Mouse (Mus musculus) left cerebral cortex, adult 11 months (tissue): ENCODE measurements around the gene Slc6a16.

ENCODE experiments used
- DNase-seq: peaks from one replicate; pipeline ENCODE4 v3.0.0; 2022; ENCODE audit warnings: low spot score

Slc6a16 gene

DNA sequence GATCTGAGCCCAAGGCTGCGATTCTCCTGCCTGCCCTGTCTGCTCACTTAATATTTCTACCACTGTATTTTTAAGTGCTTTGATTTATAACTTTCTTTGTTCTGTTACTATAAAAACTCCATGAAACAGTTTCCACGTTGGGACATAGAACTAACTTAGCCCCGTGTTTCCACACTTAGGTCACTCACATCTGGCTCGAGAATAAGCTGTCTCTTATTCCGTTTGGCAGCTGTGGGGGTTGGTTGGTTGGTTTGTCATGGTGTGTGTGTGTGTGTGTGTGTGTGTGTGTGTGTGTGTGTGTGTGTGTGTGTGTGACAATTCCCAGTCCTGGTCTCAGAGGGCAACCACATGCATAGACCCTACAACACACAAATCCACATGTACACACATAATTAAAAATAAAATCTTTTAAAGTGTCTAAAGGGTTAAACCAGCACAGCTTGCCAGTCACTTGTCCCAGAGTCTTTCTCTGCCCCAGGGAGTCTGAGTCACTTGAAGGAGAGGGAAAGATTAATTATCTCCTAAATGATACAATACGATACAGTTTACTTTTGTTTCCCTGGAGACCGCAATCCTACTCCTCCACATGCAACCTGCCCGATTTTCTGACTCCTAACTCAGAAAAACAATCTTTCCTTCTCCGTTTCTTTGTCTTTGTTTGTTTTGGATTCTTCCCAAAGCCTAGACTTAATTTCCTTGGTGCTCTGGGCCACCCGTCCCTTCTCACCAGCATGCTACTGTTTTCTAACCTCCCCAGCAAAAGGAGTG, 72.0 kb downstream of the Slc6a16 start:
- DNase-seq, result no peak

DNA sequence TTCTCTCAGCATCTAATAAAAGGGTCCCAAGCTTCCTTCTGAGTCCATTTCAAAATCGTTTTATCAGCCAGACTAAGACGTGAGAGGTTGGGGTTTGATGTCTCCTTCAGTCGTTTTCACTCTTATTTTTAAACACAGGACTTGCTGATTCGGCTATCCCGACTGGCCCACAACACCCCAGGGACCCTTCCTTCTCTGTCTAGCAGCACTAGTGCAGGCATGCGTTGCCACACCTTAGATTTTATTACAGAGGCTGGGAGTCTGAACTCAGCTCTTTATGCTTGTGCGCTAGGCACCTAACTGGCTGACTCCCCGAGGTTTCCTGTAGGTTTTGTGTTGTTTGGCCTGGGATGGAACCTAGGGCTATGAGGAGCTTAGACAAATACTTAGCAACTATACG, 72.6 kb downstream of the Slc6a16 start:
- DNase-seq, result no peak

DNA sequence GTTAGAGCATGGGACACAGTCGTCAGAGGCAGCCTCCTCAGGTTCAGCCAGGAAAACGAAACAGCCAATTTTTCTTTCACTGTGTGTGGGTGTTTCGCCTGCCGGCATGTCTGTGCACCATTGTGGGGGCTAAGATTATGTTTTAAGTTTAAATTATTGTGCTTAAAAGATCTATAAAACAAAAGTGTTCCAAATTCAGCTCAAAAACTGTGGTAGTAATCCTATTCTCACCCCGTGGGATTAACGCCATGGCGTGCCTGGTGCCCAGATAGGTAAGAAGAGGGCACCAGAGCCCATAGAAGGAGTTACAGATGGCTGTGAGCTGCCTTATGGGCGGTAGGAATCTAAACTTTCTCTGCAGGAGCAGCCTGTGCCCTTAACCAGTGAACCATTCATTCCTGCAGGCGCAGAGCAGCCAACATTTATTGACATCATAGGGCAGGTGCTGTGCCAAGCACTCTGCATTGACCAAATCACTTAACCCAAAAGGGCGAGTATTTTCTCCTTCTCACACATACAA, 74.4 kb downstream of the Slc6a16 start:
- DNase-seq, result no peak

DNA sequence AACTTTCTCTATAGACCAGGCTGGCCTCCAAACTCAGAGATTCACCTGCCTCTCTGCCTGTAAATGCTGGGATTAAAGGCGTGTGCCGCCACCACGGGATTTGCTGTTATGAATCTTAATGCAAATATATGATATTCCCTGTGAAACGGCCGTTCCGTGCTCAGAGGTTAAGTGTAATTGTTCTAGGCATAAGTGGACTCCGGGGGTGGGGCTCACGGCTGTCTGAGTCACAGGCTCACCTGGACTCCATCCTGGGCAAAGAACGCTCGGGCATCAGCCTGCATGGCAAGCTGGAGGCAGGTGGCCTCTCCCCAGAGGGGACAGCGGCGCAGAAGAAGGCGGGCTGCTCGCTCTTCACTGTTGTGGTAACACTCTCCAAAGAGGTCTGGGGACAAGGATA, 75.7 kb downstream of the Slc6a16 start:
- no peak for DNase-seq

DNA sequence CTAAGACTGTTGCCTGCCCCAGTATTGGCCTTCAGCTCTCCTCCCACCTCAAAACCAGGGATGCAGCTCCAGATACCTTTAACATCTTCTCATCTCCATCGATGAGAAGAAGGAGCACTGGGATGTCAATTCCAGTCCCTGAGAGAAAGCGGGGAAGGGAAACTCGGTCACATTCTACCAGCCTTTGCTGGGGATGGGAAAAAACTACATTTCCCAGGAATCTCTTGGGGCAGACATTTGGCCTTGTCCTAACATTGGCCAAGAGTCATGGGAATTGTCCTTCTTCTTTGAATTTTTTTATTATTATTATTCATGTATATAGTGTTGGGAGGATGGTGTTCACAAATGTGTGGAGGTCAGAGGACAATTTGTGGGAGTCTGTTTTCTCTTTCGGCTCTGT, 81.4 kb downstream of the Slc6a16 start:
- no peak for DNase-seq
